Mouse (Mus musculus): ENCODE measurements at regions not wholly inside any gene's neighbourhood (a gene's known extent, or its start where the extent isn't known, plus 50 kb on each side); places are given as distances from the start of the nearest gene placed in this dataset.
"Not testable (repeated sequence)": the region's sequence is repeated elsewhere in the genome, so short reads cannot be mapped to it uniquely, and the experiment has no call there.

DNA sequence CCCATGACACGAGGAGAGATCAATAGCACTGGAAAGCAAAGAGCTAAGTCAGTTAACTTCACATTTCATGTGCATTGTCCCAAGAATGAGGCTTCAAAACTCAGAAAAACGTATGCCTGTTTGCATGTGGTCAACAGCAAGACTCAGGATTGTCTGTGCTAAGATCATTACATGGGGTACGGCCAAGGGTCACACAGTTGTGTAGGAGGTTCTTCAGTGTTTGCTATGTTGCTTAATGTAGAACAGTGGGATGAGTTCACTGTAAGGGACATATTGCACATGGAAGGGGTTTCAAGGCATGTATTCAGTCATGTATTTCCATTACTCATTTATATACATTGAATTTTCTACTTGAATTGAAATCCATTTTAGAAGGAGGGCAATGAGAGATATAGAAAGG lies 248.6 kb upstream of the Pbx1 start:
- no peak for DNase-seq

DNA sequence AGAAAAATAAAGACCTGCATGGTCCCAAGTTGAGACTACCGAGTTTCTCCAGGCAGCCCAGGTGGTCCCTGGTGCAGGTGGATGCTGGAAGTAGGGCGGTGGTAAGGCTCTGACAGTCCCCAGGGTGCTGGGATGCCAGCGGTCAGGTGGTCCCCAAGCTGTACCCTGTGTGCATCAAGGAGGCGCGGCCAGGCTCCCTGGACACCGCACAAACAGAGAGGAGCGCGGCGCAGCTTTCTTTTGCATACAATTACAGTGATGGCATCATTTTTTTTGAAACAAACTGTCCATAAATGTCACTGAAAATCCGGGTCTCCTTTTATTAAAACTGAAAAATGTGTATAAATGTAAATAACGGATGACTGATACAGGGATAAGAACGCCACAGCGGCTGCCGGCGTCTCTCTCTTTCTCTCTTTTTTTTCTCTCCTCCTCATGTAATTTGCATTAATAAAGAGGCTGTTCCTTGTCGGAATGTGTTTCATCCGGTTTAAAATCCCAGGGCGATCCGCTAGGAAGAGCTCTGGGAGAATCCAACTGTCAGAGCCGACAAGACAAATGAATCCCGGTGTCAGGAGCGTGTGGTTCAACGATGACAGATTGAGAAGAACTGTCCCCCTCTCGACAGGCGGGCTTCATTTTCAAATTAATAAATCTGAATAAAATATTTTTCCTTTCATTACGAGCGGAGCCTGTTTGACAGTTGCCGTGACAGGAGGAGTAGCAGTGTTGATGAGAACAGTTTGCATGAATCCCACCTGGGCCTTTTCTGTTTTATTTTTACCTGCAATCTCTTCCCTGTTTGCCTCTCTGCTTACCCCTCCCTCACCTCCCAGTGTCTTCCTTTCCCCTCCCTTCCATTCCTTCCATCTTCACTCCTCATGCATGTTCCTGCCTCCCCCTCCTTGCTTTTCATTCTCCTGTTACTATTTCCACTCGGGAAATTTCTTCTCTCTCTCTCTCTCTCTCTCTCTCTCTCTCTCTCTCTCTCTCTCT lies 244.6 kb upstream of the Pbx1 start:
- DNase-seq, result no peak

DNA sequence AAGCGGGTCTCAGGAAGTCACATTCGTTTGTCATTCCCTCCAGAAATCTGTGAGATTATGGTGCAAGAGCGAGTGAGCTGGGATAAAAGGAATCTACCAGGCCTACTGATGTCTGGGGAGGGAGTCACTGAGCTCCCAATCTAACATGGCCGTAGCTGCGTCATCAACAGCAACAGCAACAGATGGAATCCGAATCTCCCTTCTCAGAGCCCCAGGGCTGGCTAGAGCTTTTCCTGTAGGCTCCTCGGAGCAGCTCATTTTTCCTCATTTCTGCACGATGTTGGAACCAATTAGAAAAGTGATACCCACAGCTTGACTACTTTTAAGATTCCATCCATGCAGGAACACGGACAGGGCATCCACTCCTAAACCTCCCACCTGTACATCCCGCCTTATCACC lies 243.7 kb upstream of the Pbx1 start:
- no peak for DNase-seq

DNA sequence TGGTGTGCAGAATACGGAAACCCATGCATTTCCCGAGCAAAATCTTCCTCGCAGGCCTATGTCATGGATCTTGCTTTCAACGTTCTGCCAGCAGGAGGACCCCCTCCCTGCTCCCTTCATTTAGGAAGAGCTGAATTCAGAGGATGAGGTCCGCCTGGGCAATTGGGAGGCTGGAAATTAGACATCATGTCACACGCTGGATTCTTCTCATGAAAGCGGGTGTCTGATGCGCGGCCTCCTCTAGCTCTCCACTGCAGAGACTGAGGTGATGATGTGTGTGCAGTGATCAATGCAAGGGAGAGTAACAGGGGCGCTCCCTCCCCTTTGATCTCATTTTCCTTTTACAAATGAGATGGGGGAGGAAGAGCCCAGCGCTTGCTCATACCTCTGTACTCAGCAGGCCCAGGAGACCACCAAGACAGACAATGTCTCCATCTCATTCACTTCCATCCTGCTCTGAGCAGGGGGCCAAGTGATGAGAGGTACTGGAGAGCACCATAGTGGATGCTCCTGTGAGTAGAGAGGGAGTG lies 230.8 kb upstream of the Pbx1 start:
- no peak for DNase-seq

DNA sequence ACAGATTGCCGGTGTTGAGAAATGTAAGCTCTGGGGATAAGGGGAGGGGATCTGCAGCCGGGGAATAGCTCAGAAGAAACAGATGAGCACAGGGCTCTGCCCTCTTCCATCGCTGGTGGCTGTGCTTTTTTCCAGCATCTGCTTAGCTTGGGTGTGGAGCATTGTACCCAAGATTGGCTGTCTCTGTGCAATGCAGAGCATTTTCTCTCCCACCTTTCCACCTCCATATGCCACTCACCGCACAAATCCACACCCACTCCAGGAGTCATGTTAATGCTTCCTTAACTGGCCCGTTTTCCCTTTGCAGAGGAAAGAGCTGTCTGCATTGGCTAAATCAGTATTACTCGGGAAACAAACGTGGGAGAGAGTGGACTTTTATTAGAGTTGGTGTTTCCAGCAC lies 228.9 kb upstream of the Pbx1 start:
- DNase-seq, result no peak

DNA sequence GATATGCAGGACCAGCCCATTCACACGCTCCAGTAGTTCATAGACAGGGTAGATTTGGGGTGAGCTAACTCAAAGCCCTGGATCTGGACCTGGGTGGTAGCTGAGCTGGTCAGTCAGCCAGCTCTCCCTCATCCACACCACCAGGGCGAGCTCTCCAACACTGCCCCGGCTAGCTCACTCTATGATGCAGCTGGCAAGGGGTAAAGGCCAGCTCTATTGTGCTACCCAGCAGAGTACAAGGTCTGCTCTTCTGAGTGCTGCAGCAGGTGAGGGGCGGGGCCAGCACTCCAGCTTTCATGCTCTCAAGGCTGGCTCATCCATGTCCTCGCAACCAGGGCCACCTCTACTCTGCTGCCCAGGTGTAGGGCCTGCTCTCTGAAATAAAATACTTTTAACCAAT lies 227.5 kb upstream of the Pbx1 start:
- no peak for DNase-seq

DNA sequence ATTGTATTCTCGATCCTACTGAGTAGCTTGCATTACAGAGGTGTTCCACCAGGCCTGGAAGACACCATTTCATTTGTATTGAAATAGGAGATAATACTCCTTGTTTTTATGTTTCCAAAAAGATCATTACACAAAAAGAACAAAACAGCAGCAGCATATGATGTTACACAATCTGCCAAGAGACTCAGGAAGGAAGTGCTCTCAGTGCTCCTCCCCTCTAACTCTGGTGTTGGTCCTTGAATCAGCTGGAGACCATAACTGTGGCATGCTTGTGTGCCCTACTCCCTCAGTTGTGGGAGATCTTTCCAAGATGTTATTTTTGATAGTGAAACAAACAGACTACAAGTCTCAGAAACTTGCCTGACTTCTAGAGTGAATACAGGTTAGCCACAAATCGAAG lies 200.8 kb upstream of the Pbx1 start:
- DNase-seq, result no peak

DNA sequence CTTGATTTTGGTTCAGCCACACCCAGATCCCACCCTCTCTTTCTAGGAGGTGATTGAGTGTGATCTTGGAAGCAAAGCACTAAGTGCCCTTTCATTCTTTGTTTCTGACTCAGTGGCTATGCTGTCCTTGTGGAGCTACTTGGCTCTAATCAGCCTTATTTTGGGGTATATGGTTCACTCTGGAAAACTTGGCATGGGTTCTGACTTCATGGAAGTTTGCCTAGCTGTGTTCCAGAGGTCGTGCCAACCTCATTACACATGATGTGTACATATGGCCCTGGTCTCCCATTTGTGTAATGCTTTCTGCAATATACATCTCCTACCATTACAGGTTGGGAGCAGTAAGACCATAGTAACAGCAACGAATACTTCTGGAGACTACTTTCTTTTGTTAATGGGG lies 199.9 kb upstream of the Pbx1 start:
- no peak for DNase-seq

DNA sequence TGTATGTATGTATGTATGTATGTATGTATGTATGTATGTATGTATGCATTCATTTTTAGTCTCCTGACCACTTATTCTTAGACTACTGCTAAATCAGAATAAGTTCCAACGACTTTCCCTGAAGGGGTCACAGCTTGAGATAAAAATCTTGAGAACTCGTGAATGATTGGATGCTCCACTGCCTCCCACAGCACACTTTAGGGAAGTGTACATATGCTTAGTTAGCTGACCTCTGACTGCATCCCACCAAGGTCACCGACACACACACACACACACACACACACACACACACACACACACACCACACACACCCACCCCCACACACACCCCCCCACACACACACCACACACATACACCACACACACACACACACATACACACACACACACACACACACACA lies 169.9 kb upstream of the Pbx1 start:
- DNase-seq, result not testable (repeated sequence)

DNA sequence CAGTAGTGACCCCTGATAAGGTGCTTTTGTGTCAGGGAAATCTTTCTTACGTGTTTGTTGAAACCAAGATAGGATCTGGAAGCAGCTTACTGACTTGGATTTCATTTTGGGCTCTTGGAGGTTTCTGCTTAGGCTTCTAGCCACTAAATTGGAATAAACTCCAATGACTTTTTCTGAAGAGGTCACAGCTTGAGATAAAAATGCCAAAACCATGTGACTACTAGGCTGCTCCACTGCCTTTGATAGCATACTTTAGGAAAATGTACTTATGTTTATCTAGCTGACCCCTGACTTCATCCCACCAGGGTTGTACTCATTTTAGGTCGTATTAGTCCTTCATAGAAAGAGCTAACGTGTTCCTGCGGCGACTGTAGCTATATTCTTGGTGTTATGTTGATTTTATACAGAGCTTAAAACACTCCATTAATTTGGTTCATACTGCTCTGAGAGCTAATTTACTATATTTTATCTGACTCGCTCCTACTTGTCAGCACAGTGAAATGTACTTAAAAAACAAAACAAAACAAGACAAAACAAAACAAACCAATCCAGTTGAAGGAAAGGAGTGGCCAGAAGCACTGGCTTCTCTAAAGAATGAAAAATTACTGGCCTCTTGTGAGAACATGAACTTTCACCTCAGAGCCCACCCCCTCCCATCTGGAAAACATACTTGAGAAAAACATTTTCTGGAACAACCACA lies 168.5 kb upstream of the Pbx1 start:
- no peak for DNase-seq

DNA sequence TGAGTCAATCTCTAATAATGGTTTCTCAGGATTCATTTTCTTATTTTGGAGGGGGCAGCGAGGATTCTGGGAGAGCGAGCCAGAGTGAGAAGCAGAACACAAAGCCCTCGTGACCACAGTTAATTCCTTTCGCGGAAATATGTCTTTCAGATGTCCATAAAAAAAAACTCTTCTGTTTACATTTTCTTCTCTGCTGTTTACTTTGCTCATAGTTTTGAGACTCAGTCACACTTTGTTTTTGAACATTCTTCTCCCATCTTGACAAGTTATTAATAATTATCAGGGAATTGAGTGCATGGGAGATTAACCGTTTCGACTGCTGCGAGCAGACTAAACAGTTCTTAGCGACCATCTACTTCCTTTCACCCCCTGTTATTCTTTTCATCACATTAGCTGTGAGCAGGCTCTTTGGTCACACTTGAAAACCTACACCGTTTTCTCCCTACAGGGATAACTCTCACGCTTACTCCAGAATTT lies 166.2 kb upstream of the Pbx1 start:
- DNase-seq, result no peak

DNA sequence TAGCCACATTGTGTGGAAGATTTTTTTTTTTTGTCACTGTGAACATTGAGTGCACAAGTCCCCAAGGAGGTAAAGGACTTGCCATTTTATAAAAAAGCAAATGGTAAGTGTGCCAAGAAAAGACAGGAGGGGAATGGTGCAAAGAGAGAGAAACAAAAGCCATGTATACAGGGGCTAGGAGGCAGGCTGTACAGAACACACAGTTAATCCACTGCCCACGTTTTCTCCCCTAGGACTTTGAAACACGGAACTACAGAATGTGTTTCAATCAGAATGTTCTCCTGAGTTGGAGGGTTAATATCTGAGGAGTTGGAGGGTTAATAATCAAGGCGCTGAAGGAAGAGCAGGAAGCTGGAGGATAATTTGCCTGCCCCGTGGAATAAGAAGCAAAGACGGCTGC lies 165.4 kb upstream of the Pbx1 start:
- DNase-seq, result no peak

DNA sequence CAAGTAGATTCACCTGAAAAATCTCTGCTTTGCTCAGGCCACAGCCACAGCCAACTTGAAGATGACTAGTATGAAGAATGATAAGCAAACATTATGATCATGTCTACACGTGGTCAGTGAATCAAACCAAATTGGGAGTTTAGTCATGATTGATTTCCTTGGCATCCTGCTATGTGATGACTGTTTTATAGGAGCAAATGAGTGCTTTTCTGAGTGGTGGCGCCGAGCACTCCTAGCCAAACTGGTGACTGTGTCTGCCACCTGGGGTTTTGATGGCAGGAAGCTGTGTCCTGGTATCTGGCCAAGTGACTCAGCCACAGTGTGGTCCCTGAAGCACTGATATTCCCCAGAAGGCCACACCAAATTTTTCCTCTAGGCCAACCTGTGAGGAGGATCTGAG lies 152.1 kb upstream of the Pbx1 start:
- no peak for DNase-seq

DNA sequence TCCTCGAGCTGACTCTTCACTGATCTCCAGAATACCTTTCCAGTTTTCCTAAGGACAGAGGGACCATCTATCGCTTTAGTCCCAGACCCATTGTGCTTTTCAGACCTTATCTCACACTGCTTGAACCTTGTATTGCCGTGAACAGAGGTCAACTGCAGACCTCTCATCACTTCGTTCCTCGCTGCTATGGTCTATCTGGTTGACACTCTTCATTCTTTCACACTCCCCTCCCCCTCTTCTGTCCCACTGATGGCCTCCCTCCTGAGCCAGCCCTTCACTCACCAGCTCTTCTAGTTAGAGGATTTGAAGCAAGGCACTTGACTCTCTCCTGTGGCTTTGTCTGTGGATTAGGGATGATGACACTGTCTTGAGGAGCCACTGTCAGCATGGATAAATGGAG lies 150.4 kb upstream of the Pbx1 start:
- no peak for DNase-seq

DNA sequence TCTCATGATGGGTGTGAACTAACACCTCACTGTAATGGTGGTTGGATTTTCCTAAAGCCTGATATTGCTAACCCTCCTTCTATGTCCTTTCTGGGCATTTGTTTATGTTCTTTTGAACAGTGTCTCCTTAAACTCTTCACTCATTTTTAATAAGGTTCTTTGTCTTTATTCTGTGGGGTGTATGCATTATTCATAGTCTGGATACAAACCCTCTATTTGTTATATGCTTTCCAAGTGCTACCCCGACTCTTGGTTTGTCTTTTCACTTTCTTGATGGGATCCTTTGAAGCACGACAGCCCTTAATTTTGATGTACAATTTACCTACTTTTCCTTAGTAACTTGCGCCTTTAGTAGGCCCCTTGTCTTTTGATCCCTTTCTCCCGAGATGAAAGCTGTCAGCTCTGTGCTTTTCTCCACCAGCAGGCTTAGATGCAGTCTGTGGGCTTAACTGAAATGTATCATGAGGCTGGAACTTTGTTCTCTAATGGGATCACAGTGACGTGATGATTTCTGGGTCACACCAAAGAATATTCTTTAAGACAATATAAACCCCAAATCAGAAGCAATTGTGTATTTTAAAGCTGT lies 138.0 kb upstream of the Pbx1 start:
- DNase-seq, result no peak

DNA sequence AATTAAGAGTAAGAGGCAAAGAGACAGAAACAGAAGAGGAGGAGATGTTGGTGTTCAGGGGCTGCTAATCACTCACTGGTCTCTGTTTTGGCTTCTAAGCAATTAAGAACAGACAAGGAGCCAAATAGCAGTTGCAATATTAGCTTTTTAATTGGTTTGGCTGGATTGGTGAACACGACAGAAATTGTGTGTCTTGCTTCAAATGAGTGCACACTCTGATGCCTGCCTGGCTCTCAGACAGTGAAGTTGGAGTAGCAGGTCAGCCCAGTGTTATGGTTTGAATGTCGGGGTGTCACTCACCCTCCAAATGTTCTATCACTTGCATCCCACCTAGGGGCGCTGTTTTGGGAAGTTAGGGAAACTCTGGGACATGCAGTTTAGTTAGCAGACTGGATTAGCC lies 120.3 kb upstream of the Pbx1 start:
- no peak for DNase-seq

DNA sequence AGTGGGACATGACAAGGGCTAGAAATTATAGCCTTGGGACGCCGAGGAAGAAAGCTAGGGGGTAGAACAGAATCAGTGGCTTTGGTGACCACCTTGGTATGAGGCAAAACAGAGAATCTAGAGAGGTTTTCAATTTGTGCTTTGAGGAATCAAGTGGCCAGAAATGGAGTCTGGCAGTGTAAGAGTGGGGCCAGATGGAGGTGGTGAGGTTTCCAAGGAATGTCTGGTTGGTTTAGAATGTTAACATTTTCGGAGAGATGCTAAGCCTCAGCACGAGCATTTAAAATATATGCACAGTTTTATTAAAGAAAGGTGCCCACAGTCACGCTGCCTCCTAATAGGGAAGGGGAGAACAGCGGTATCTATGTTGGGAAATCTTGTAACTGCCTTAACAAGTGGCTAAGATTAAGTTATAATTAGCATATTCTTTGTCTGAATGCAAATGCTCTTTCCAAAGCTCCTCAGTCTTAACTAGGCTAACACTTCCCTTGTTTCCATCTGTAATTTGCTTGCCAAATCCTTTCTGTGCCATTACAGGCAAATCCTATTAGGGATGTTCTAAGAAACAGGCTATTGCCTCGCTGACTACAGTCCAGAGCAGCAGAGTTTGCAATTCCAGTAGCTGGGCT lies 117.9 kb upstream of the Pbx1 start:
- no peak for DNase-seq

DNA sequence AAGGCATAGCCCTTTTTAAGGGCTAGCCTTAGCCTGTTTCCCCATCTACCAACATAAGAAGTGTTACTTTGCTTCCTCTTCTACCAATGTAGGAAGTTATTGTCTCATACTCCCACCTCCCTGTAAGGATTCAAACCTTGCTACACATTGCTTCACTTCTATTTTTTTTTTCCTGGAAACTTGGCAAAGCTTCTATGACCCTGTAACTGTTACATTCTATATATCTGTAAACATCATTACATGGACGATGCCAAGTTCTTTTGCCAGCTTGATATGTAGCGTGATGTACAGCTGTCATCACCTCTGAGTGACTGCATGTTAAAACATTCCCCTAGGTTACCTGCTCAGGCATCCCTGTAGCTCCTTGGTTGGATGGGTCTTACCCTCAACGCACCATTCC lies 114.1 kb upstream of the Pbx1 start:
- no peak for DNase-seq

DNA sequence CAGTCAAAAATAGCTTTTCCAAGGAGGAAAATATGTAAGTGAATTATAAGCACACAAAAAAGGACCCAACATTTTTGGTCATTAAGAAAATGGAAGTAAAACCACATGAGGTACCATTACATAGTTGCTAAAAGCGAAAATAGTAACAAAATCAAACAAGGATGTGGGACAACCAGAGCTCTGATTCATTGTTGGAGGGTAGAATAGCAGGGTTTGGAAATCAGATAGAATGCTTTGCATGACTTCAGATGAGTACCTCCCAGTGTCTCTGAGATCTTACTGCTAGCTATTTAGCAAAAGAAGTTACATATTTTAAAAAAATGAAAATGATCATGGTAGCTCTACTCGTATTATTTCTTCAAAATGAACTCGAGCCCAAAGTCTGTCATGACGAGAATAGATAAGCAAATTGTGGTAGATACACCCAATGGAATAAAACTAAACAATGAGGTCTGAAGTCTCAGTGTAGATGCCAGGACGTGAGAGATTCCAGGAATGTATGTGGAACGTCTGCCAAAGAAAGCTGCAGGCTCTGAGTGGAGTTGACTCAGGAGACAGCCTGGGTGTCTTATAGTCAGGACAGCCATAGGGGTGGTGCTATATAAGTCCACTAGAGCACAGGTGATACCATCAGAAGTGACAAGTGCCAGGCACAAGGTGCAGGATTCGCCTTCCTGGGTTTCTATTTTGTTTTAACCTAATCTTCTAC lies 113.2 kb upstream of the Pbx1 start:
- DNase-seq, result no peak

DNA sequence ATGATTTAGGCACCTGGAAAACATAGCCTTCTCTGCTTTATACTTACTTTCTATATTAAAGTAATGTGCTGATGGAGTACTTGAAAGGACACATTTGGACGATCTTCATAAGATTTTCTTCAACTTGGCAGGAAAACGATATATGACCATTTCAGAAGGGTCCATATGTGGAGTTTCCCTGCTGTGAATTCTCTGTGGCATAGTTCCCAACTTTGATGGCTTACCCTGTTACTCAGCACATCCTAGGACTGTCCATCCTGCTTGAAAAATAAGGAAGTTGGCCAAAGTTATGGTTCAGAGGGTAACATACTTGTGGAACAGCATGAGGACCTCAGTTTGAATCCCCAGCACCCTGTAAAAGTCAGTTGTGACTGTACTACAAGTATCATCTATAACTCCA lies 109.2 kb upstream of the Pbx1 start:
- no peak for DNase-seq

DNA sequence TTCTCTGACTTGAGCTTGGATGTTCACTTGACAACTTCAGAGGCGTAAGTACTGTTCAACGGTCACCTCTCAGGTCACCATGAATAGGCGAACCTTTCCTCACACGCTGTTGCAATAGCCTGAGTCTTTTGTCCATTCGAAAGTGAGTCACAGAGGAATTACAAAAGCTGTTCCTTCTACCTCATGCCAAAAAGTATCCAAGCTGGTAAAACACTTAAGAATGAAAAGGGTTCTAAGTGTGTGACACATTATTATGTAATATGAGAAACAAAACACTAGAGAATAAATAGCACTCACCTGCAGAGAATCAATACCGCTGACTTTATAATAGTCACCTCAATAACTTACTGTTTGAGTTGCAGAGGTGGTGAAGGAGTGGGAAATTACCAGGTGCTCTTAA lies 86.0 kb upstream of the Pbx1 start:
- no peak for DNase-seq

DNA sequence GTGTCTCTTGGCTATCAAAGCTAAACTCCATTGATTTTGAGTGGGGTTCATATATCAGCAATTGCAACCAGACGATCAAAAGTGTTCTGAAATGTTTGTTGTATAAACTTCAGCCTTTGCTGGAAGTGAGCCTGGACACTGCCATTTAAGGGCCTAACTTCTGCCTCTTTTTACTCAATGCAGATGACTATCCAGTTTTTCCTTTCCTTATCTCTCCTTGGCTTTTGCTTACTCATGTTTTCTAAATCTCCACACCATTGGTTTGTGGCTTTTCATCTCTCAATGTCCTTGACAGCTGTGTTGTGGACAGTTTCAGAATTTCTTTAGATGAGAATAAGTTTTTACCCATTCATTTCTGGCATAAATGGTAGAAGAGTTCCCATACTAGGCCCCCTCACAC lies 74.3 kb upstream of the Pbx1 start:
- DNase-seq, result no peak
